Mouse (Mus musculus) kidney, adult 18-20 months (tissue): ENCODE results near the gene Olfr259.

Experiments used
- DNase-seq: peaks from one replicate; pipeline ENCODE4 v3.0.0; 2021

Olfr259 gene

DNA sequence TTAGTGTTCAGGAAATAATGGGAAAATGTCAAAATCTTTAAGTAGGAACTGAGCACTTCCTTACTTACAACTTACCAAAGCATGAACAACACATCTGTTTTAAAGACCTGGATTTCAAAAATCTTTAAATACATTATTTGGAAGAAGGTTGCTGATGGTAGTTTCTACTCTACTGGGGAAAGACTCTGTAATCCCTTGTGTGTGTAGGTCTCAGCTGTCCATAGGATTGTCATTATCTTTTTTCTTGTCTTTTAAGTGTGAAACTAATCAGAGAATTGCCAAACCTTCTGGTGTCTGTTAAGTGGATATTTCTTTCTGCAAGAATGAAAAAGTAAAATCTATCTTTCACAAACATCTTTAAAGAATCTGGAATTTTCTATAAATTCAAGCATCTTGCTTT is at the start of gene Olfr259:
Gene Olfr259, minus strand, starts transcription at position 101 of the 400 bp plus-strand sequence.
- DNase-seq: no peak

DNA sequence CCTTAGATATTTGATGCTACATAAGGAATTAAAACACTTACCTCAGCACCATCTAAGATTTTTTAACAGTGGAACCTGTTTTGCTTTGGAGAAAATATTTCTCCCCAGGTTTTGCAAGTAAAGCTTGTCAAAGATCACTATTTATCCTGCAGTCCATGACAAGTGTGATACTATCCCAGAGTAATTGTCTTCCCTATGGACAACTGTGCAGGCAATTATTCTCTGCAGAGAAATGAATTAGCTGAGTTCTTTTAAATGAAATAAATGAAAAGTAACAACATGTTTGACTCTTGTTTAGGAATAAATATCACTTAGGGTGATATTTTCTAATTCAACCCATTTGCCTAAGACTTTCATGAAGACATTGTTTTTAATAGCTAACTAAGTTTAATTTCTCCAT is 38.2 kb upstream of the Olfr259 start, which contains the start of gene Olfr1111:
Gene Olfr1111, minus strand, starts transcription at position 101 of the 400 bp plus-strand sequence.
- no peak for DNase-seq

DNA sequence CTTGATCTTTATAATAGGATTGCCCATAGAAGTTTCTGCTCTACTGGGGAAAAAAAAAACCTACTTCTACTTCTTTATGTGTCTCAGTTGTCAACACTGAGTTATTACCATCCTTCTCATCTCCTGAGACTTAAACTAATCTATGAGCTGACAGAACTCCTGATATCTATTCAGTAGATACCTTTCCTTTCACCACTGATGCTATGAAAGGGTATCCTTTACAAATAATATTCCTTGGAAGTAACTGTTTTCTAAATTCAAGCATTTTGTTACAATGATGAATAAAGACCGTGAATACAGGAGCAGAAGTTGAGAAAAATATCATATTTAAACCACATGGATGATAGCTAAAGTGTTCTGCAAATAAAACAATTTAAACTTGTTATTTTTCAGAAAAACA is 25.8 kb upstream of the Olfr259 start, which contains the start of gene Olfr1110:
Gene Olfr1110, minus strand, starts transcription at position 101 of the 400 bp plus-strand sequence.
- DNase-seq: no peak

DNA sequence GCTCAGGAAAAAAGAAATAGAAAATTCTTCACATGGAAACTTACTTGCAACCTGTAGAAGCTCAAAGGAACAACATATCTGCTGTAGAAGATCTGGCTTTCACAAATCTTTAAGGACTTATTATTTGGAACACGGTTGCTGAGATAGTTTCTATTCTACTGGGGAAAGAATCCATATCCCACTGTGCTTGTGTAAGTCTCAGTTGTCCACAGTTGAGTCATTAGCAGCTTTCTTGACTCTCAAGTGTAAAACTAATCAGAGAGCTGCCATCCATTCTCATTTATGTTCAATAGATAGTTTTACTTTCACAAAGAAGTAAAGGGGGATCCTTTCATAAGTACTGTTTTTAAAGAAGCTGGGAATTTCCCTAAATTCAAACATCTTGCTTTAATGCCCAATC is 18.5 kb downstream of the Olfr259 start, which contains the start of gene Olfr1109:
Gene Olfr1109, minus strand, starts transcription at position 101 of the 400 bp plus-strand sequence.
- no peak for DNase-seq

DNA sequence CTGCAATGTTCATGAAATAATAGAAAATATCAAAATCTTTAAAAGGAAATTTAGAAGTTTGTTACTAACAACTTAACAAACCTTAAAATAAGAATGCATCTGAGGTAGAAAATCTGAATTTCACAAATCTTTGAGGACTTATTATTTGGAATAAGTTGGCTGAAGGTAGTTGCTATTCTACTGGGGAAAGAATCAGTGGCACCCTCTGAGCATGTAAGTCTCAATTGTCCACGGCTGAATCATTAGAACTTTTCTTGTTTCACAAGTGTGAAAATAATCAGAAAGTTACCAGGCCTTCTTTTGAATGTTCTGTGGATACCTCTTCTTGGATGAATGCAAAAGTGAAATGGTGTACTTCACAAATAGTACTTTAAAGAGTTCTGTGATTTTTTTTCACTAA is 38.6 kb downstream of the Olfr259 start, which contains the start of gene Olfr1107:
Gene Olfr1107, minus strand, starts transcription at position 101 of the 400 bp plus-strand sequence.
- DNase-seq: no peak
